Mouse (Mus musculus): ENCODE results near the gene Slc1a5.

DNA sequence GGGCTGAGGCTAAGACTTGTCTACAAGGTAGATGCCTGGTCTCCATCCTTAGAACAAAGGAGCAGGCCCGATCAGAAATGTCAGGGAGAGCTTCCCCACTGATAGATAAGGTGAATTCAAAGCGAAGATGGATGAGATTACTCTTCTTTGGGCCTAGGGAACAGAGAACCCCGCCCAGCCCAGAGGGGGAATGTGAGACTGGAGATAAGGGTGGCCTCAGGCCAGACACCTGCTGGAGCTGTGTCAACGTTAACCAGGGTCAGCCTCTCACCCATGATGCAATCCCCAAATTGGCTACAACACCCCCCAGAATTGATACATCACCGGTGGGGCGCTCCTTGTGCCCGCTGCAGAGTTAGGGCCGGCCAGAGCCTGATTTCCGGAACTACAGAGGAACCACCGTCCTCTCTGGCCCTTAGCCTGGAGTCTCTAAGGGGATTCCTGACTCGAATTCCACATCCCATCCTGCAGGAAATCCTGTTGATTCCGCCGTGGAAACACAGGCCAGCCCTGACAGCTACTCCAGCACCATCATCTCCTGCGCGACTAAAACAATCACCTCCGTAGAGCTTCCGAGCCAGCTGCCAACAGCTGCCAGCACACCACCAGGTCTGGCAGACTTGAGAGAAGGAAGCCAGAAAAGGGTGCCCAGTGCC, 25.6 kb upstream of the Slc1a5 start:
- no peak for TF ChIP-seq GATA1 (IDR thresholded peaks at IDR 0.05; ENCODE audit: borderline replicate concordance, low read length)
- no peak for TF ChIP-seq FLI1 (IDR thresholded peaks at IDR 0.05; ENCODE audit: low read length)

All from megakaryocyte, embryonic 14.5 days (primary cell).